Mouse (Mus musculus): ENCODE measurements around the gene B4galnt4. TPM values are rescaled to one million over a fixed set of nuclear protein-coding genes. Genes with fewer than 3 reads are reported as not detected.

B4galnt4 gene
- total RNA-seq, 2 experiments from 2014 or later = 0.22 to 0.62 TPM

DNA sequence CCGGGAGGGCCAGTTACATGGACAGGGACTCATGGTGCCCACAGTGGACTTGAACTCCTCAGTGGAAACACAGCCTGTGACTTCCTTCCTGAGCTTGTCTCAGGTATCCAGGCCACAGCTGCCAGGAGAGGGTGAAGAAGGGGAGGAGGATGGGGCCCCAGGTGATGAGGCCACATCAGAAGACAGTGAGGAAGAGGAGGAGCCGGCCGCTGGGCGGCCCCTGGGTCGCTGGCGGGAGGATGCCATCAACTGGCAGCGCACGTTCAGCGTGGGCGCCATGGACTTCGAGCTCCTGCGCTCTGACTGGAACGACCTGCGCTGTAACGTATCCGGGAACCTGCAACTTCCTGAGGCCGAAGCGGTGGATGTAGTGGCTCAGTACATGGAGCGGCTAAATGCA, 7.4 kb downstream of the B4galnt4 start:
- no peak for DNase-seq (ENCODE audit: low spot score in 2 of 2)

DNA sequence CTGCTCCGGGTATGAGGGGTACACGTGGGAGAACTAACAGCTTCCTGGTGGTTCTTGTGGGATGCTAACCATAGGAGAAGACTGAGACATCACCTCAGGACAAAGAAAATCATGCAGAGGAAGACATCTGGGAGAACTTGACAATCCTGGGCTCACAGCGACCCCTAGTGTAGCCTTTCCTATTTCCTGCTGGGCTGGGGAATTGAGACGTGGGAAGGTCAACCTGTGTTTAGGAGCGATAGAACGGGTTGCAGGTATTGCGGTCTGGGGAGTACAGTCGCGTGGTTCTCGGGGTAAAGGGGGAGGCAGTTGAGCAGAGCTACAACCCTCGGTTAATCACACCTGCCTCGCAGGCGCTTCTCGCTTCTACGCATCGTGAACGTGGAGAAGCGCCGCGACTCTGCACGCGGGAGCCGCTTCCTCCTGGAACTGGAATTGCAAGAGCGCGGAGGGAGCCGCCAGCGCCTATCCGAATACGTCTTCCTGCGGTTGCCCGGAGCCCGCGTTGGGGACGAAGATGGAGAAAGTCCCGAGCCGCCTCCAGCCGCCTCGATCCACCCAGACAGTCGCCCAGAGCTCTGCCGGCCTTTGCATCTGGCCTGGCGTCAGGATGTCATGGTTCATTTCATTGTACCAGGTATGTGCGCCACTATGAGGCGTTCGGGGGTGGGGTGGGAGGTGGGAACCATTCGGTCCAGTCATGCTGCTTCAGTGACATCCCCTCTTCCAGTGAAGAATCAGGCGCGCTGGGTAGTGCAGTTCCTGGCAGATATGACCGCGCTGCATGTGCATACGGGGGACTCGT, 9.4 kb downstream of the B4galnt4 start:
- peak; percentile 53 to 71 for DNase-seq (ENCODE audit: low spot score in 2 of 2)

DNA sequence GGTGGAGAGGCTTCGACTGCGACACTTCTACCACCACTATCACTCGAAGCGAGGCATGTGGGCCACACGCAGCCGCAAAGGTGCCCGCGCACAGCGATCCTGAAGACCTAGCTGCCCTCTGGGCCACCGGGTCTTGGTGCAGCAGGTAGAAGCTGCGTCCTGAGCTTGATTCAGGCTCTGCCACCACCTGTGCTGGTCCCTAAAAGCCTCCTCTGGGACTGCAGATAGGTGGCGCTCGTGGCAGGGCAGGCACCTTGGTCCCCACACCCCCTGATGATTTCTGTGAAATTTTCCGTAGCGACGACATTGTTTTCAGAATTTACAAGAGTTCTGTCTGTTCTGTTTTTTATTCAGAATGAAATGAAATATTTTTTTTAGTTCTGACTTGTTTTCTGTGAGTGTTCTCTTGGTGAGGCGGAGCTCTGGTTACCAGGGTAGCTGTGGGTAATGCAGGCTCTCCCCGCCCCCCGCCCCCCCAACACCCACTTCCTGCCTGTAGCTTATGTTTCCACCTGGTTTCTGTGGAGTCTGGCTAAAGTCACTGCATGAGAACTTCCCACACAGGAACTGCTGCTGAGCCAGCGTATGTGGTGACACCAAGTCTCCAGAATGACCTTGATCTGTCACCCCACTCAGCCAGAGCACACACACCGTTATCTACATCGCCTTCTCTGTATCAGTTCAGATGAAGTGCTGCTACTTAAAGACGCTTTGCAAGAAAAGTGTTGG, 11.3 kb downstream of the B4galnt4 start:
- no peak for DNase-seq (ENCODE audit: low spot score in 2 of 2)

DNA sequence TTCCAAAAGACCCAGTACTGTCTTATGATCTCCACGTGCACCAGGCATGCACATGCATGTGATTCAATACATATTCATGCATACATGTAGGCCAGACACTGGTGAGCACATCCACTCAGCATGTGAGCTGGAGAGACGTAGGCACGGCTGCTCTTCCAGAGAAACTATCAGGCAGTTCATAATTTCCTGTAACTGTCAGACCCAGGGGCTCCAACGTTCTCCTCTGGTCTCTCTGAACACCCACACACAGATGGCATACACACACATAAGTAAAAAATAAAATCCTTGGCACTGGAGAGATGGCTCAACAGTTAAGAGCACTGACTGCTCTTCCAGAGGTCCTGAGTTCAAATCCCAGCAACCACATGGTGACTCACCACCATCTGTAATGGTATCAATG, 12.9 kb downstream of the B4galnt4 start:
- no peak for DNase-seq (ENCODE audit: low spot score in 2 of 2)

DNA sequence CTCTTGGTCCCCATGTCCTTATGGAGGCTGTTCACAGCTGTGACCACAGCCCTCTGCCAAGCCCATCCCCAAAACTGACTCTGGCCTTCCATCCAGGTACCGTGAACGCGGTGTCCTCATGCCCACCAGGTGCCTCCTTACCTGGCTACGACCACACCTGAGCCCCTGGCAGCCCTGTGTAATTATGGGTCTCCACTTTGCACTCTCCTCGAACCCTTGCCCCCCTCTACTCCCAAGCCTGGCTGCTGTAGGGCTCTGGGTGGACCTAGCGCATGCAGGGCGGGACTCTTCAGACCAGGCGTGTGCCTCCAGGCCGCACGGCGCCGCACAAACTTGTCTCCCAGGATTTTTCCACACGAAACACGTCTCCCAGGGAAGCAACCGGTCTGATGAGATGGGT, 16.9 kb downstream of the B4galnt4 start, which contains the start of gene Pkp3:
Pkp3 (plus strand) TSS at position 378 of the 400 bp plus-strand sequence.
- no peak for DNase-seq (ENCODE audit: low spot score in 2 of 2)

DNA sequence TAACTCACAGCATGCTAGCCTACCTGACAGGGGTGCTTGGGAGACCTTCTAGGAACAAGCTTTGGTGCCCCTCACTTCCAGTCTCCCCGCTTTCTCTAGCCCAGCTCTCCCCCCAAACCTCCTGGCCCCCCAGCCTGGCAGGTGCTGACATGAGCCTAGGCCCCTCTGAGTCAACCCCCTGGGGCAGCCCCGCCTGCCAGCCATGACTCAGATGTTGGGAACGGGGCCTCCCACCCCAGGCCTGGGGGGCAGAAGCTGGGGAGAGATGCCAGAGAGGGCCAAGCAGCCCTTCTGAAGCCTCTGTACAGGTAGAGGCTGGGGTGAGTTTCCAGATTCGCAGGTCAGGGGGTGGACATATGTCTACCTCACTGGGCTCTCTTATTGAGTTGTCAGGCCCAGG, 18.0 kb downstream of the B4galnt4 start:
- DNase-seq (ENCODE audit: low spot score in 2 of 2) = no peak

DNA sequence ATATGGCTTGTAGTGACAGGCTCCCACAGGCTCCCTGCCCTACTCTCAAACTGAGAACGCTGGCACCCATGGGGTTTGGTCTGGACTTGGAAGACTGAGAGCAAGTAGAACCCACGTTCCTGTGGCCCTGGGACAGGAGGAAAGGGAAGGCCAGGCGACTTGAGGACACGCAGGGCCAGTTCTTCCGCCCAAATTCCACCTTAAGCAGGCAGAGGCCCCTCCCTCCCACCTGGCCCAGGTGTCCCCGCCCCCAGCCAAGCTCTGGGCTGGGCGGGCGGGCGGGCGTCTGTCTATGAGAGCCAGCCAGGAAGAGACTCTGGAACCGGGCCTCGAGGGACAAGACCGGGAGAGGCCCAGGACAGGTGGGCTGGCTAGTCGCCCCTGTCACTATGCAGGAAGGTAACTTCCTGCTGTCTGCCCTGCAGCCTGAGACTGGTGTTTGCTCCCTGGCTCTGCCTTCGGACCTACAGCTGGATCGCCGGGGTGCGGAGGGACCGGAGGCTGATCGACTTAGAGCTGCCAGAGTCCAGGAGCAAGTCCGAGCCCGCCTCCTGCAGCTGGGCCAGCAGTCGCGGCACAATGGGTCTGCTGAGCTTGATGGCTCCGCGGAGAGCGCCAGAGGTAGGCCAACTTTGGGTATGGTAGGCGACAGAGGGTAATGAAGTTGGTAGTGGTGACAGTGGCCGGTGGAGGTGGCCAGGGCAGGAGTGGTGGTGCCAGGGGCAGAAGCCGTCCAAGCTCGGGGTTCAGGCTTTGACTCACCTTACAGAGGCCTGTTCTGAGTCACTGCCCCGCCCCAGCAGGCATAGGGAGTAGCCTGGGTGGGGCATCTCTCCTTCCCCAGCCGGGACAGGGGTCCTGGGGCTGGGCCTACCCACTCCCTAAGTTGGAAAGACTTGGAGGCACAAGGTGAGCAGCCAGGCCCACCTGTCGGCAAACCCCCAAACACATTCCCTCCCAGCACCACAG, 18.9 kb downstream of the B4galnt4 start:
- DNase-seq (ENCODE audit: low spot score in 2 of 2) = no peak

DNA sequence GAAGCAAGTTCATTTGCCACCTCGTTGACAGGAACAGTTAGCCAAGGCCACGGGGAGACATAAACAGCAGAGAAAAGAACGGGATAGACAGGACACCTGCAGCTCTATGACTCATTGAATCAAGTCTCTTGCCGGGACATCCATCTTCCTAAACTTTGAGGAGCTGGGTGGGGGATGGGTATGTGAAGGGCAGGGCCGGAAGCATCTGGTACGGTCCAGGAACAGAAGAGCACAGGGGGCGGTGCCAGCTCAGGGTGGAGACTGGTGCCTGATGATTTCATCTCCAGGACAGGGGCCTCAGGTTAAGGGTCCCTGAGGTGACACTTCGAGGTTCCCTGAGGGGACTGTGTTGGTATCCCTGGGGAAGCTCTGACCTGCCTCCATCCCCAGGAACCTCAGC, 27.0 kb downstream of the B4galnt4 start:
- no peak for DNase-seq (ENCODE audit: low spot score in 2 of 2)

DNA sequence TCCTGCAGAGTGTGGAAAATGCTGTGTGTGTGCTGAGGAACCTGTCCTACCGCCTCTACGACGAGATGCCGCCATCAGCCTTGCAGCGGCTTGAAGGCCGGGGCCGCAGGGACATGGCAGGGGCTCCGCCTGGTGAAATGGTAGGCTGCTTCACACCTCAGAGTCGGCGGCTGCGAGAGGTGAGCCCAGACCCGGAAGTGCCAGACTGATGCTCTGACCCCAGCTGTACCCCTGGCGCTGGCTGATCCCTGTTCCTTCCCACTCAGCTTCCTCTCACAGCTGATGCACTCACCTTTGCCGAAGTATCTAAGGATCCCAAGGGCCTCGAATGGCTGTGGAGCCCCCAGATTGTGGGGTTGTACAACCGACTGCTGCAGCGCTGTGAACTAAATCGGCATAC, 27.6 kb downstream of the B4galnt4 start:
- DNase-seq (ENCODE audit: low spot score in 2 of 2) = no peak

DNA sequence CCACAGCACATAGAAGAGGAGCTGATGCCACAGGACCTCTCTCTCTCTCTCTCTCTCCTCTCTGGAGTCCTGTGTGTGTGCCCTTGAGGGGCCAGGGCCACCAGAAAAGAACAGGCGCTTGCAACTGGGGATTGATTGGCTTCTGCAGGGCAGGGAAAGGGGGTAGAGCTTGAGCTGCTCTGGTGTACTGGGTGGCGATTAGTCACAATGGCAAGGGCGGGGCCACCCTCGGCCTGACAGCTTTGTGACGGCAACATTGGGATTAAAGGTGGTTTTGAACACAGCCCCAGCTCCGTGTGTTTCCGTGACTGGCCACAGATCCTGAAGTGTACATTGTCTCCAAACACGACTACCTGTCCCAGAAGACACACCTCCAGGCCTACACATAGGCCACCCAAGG, 29.3 kb downstream of the B4galnt4 start:
- DNase-seq (ENCODE audit: low spot score in 2 of 2) = no peak

DNA sequence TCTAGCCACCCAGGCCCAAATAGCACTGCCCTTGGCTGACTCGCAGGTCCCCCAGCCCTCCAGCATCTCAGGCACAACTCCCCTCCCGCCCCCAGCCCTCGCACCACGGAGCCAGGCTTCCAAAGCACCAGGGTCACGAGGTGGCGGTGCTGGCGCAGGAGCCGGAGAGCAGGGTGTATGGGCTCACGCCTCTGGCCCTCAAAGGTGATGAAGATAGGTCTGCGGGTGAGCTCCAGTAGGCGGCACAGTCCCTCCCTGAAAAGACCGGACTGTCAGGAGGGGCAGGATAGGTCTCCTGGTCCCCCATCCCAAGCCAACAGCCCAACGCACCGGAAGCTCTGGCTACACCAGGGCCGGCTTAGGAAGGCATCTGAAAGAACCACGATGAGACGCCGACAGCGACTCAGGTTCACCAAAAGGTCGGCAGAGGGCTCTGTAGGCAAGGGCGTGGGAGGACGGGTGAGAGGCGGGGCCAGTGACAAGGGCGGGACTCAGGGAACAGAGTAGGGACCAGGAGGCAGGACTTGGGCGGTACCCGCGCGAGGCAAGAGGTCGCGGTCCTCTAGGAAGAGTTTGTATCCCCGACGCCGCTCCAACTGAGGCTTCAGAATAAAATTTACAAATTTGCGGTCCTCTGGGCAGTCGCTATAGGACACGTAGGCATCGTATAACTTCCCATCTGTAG, 31.3 kb downstream of the B4galnt4 start:
- peak; percentile 62 to 80 for DNase-seq (ENCODE audit: low spot score in 2 of 2)

DNA sequence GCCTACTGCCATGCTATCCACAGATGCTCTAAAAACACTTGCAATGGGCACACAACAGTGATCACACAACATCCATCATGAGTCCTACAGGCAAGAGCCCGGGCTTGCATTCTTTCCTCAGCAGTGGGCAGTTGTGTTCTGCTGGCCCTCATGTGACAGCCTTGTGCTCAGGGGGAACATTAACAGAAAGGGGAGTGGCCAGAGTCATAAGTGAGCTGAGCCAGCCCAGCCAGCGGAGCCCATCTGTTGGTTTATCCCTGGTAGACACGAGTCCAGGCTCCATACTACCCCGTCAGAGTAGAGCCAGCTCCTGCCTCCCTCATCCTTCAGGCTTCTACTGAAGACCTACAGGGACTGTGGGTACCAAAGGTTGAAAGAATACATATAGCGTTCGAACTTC, 33.0 kb downstream of the B4galnt4 start:
- no peak for DNase-seq (ENCODE audit: low spot score in 2 of 2)

DNA sequence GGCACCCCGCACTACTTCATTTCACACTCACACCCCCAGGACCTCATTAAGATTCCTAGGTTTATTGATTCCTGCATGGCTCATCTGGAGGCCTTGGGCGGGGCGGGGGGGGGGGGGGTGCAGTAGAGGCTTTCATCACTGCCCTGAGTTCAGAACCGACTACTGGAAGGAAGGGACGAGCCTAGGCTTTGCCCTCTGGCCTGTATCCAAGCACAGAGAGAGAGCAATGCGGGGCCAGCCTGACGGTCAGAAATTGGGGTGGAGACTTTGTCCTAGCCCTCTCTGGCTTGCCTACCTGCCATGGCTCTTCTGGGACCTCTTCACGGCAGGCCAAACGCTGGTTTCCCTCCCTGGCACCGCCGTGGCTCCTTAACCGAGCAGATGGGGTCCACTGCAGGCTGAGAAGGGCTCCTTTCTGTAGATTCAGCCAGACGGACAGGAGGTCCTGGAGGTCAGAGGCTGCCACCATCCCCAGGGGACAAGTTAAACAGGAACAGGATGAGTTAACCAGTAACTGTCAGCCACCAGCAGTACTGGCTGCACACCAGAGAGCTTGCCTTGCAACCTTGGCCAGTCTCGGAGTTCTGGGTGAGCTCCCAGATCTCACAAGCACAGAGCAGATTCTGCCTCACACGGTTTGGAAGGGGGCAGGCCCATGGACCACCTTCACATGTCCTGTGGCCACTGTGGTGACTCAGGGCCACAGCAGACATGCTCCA, 33.7 kb downstream of the B4galnt4 start:
- DNase-seq (ENCODE audit: low spot score in 2 of 2) = no peak

DNA sequence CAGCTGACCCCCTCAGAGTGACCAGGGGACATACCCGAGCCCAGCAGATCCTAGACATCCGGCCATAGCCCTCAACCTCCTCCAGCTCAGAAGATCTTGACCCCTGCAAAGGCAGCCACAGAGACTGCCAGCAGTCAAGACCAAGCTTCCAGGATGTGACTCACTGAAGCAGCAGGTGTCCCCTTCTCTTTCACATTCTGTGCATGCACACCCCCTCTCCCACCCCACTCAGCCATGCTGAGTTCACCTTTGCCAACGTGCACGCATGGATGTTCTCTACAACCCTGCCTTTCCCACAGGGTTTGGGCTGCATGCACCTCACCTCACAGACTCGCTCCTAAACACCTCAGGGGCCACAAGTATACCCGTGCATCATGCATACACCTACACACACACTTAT, 35.1 kb downstream of the B4galnt4 start:
- no peak for DNase-seq (ENCODE audit: low spot score in 2 of 2)

DNA sequence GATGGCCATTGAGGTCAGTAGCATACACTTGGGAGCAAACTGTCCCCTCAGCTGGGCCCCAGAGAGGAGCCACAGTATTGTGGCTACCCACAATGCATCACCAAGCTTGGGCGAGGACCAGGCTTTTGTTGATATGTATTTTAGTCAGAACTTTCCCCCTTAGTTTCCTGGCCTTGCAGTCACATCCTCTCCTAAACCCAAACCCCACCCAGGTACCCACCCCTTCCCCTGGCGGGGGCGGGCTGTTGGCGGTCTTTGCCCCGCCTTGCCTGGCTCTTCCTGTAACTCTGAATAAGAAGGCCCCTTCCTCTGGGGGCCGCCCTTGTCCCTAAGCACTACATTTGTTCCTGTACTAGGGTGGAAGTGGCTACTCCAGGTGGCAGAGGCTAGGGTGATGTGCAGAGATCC, 35.7 kb downstream of the B4galnt4 start:
- peak in 1 of 2 experiments; percentile 38 for DNase-seq (ENCODE audit: low spot score in 2 of 2)

DNA sequence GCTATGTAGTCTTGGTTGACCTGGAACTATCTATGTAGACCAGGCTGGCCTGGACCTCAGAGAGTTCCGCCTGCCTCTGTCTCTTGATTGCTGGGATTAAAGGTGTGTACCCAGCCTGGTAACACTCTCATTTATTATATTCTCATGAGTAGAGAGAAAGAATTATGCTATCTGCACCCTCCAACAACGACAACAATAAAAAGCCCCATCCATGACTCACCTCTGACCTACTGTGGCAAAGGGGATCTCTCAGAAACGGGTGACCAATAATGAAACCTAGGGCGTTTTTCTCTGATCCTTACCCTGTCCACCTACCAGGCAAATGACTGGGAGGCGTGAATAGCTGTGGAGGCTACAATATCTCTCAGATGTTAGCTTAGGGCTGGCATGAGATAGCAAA, 36.3 kb downstream of the B4galnt4 start:
- no peak for DNase-seq (ENCODE audit: low spot score in 2 of 2)

DNA sequence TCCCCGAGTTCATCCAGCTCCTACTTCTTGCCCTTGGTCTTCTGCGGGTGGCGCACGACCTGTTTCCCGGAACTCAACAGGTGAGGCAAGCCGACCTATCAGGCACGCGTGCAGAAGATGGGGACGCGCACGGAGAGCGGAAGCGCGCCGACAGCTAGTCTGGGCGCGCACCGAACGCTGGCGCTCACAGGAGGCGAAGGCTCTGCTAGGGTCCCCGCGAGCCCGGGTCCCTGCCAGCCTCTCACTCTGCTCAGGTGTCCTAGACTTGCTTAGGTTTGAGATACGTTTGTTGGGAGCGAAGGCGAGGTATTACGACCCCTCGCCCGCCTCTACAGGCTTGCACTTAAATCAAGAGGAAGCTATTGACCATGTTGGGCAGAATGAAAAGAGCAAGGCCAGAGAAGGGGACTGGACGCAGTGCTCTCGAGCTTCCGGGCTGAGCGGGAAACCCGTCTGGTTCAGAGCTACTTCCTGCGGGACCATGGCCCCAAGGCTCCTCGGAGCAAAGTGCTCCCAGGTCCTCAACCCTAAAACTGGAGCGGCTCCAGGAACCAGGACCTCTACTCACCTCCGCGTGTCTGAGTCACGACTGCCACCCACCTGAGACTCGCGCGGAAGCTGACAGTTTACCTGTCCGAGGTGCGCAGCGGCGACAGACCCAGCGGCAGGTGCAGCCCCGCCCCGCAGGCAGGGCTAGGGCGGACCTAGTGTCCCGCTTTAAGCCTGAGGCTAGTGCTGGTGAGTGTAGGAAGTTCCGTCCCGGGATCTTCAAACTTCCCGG, 39.2 kb downstream of the B4galnt4 start, which contains the start of gene Sigirr:
Sigirr (minus strand) TSS at position 662 of the 781 bp plus-strand sequence.
- DNase-seq (ENCODE audit: low spot score in 2 of 2) = no peak

DNA sequence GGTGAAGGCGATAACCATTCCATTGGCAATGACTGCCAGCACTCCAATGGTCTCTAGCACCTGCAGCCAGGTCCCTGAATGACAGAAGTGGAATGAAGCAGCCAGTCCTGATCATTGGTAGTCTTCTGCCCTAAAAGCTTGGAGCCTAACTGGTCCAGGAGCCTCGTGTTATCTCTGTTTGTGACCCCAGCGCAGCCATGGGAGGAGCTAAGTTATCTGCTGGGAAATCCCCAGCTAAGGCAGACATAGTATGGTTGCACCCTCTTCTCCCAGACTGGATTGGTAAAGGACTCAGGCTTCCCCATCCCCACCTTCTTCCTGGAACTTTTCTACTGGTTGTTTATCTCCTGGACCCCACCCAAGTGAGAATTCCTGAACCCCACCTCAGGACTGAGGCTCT, 42.3 kb downstream of the B4galnt4 start:
- no peak for DNase-seq (ENCODE audit: low spot score in 2 of 2)

DNA sequence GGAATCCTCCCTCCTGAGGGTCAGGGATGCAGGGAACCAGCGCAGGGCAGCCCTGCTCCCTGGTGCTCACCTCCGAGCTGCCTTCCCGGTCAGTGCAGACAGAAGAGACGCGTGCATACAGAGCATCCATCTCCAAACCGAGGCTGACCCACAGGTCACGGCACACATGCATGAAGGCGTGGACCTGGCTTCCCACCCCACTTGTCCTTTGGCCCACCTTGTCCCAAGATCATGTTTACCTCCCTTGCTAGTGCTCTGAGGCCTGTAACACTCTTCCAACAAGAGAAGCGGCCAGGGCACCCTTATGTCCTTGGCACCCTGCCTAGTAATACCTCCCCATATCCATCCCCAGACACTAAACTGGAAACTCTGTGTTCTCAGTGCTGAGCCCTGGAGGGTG, 55.0 kb downstream of the B4galnt4 start:
- DNase-seq (ENCODE audit: low spot score in 2 of 2) = no peak

Data from gastrocnemius, postnatal 4 days (tissue).